Mouse (Mus musculus) olfactory bulb, adult 2 months (tissue): ENCODE data around the gene Thsd7b.

Source experiments
- CTCF ChIP-seq: fragments of 200-500 bp; IDR thresholded peaks from 2 replicates; pipeline ENCODE4 v1.5.1; 2012; ENCODE audit warnings: low read depth, mild to moderate bottlenecking, low read length, moderate library complexity; ENCODE audit not compliant: insufficient read depth
- POLR2A ChIP-seq: fragments of 200-500 bp; IDR thresholded peaks from 2 replicates; pipeline ENCODE4 v1.6.1; 2012; ENCODE audit warnings: mild to moderate bottlenecking, low read depth, low read length, moderate library complexity; ENCODE audit not compliant: insufficient read depth

GRCm38 (mm10) chr1:129538970-129539369 lies 265.9 kb downstream of the Thsd7b start:
- no peak for TF ChIP-seq POLR2A
- TF ChIP-seq CTCF, result no peak
